Mouse (Mus musculus) adrenal gland (tissue): ENCODE measurements around the gene Vmn1r231.

Source experiments
- intact Hi-C: fragments of 180-260 bp; cut with DNase I; formaldehyde crosslinking; loops from one replicate; pipeline ENCODE4 v1.15.1; 2025
- long read RNA-seq, 2 experiments: library from polyadenylated mRNA; unstranded; transcript quantifications; one replicate each; pipeline ENCODE4 v2.0.0; 2020; ENCODE audit warnings: borderline replicate concordance in 1 of 2; ENCODE audit not compliant: insufficient replicate concordance in 1 of 2

Gene Vmn1r231
- long read RNA-seq, experiment 1: 0 reads
- long read RNA-seq, experiment 2: 0 reads

DNA sequence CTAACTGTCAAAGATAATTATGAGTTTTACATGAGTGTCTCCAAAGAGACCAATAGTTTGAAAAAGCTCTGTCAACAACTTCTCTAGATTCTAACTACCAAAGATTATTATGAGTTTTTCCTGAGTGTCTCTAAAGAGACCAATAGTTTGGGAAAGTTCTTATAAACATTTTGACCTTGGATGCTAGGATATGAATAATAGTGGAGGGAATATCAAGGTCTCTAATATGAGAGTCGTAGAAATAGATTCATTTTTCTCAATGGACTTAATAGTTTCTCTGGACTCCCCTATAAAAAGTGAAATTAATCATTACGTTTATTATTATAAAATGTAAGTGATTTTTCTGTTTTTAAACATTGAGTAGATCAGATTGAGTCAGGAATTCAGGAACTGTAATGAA is at the start of gene Vmn1r231:
Gene Vmn1r231, minus strand, starts transcription at position 101 of the 400 bp plus-strand sequence.
- intact Hi-C loops: no loop called here

DNA sequence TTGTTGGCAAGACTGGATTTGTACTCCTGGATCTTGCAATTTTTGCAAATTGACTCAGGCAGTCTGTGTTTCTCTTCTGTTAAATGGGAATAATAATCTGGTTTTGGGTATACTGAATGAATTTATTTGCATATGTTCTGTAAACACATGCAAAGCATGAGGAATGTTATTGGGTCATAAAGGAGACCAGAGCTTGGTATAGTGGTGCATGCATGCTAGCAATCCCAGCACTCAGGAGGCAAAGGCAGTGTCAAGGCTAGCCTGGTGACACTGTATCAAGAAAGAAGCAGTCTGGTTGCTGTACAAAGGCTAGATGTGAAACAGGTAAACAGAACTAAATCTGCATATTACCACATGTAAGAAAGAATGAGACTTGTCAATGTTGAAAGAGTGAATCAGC is 41.7 kb upstream of the Vmn1r231 start:
- intact Hi-C loops: loop anchor here (10.0 kb wide), 1 partner anchor 102 kb away; the partner anchor contains the start of gene Vmn1r230

GRCm38 (mm10) chr17:20946026-20946565 is 41.2 kb upstream of the Vmn1r231 start:
- intact Hi-C loops: loop anchor here (10.0 kb wide), 1 partner anchor 101 kb away; the partner anchor contains the start of gene Vmn1r230

- intact Hi-C loops: loop anchor here (2.0 to 10.0 kb wide), 2 partner anchors 64 to 100 kb away; partner anchors contain the start of genes Vmn1r230 and Zfp160
Measured at GRCm38 (mm10) chr17:20944985-20945891, 40.3 kb upstream of the Vmn1r231 start, which contains the start of gene Ppp2r1a. Ppp2r1a (plus strand) TSS chr17:20945311.

- intact Hi-C loops: loop anchor here (2.0 to 10.0 kb wide), 2 partner anchors 65 to 99 kb away; partner anchors contain the start of genes Vmn1r230 and Zfp160
Measured at GRCm38 (mm10) chr17:20944226-20944625, 39.3 kb upstream of the Vmn1r231 start.

DNA sequence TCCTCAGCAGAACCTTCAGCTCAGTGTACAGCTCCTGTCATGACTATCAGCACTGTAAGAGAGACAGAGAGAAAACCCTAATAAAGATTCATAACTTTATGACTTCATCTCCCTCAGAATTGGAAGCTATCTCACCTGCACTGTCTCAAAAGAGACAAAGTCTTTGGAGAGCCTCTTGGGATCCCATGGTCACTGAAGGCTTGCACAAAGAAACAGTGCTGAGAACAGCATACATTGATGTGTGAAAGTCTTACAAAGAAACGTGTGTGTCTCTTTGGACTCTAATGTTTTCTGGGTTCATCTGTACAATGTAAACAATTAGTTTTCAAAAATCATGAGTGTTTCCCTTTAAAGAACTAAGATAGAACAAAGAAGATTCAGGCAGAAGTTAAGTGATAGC is 14.7 kb upstream of the Vmn1r231 start, which contains the start of gene Vmn1r232:
Gene Vmn1r232, minus strand, starts transcription at position 101 of the 400 bp plus-strand sequence.
- intact Hi-C loops: no loop called here

DNA sequence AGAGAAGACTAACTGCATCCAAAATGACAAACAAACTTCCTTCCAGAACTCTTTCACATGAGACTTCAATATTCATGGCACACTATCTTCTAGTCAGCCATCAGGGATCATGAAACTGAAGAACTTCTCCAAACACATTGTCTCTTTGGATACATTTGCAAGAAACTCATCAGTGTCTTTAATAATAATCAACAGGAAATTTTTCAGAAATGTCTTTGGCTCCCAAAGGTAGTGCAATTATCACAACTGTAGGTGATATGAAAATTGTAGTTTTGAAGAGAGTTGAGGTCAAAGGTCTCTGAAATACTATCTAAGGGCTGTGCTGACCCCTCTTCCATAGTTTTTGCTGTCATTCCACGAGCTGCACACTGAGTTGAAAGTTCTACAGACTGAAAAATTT is 64.7 kb downstream of the Vmn1r231 start, which contains the start of gene Vmn1r230:
Gene Vmn1r230, plus strand, starts transcription at position 301 of the 400 bp plus-strand sequence.
- intact Hi-C loops: loop anchor here (10.0 kb wide), 1 partner anchor 105 kb away; the partner anchor contains the start of gene Ppp2r1a
